Mouse (Mus musculus) monocyte, adult 5-6 weeks (primary cell): ENCODE data around the gene Slc28a2. TPM values are rescaled to one million over a fixed set of nuclear protein-coding genes. Genes with fewer than 3 reads are reported as not detected.
"Not testable (repeated sequence)": the region's sequence is repeated elsewhere in the genome, so short reads cannot be mapped to it uniquely, and the experiment has no call there.

Experiments used
- ATAC-seq: fragments of 153-309, 156-312 bp; replicated peaks from 2 replicates; pipeline ENCODE4 v1.8.0; 2017; ENCODE audit warnings: mild to moderate bottlenecking; ENCODE audit not compliant: low TSS enrichment, insufficient number of reproducible peaks, severe bottlenecking, poor library complexity, low FRiP score
- total RNA-seq: library from RNA; stranded (forward); fragments of 200-1000, 200-491, 200-594 nt; gene quantifications from 3 replicates; pipeline ENCODE4 v1.2.3, GENCODE M21; 2017

The Slc28a2 gene
- 49.1 to 75.5 TPM (median 56.6 TPM) in 3 replicates for total RNA-seq

DNA sequence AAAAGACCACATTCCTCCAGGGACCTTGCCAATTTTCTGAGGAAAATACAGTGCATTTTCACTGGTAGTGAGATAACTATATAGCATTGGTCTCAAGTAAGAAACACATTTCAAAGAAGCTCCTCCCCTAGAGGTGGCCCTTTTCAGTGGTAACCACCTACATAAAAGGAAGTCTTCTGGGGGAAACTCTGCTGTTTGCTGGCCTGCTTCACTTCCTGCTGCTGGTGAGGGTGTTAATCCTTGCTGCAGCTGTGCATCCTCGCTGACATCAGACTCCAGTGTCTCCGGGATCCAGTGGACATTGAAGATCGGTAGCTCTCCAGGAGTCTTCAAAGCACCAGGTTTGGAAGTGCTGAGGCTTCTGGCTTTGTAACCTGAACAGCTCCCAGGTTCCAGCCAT is at the start of gene Slc28a2:
Gene Slc28a2, plus strand, starts transcription at position 278 of the 400 bp plus-strand sequence.
- ATAC-seq: peak; percentile 75

DNA sequence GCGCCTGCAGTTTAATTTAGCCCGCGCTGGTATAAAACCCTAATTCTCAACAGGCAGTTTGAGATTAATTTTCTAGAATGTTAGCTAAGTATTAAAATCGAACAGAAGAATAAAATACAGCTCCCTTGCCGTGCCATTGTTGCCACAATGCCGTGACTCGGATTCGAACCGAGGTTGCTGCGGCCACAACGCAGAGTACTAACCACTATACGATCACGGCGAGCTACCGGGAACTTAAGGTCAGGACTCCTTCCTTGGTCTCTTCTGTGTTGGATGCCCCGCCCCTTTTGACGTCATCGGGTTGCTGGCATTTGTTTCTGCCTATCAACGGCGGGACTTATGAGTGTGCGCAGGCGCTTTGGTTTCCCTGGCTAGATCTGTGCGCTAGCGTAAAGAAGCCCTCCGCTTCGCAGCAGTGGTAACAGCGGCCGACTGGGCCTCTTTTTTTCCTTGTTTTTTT is 49.0 kb upstream of the Slc28a2 start:
- ATAC-seq: peak; percentile 75

DNA sequence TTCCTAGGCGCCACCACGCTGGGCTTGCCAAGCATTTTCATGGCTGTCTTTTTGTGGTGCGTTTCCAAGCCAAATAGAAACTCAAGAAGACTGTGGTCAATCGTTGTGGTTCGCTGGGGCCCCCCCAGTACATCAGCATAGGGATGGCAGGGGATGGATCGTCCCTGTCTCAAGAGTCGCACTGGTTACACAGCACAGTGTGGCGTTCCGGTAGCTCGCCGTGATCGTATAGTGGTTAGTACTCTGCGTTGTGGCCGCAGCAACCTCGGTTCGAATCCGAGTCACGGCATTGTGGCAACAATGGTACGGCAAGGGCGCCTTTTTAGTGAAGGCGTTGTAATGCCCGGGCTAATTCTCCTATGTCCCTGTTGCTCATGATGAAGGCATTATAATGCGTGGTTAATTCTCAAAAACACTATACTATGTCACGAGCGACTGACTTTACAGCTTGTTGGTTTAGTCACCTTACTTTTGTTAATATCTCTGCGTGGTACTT is 48.5 kb upstream of the Slc28a2 start:
- peak; percentile 32 for ATAC-seq

DNA sequence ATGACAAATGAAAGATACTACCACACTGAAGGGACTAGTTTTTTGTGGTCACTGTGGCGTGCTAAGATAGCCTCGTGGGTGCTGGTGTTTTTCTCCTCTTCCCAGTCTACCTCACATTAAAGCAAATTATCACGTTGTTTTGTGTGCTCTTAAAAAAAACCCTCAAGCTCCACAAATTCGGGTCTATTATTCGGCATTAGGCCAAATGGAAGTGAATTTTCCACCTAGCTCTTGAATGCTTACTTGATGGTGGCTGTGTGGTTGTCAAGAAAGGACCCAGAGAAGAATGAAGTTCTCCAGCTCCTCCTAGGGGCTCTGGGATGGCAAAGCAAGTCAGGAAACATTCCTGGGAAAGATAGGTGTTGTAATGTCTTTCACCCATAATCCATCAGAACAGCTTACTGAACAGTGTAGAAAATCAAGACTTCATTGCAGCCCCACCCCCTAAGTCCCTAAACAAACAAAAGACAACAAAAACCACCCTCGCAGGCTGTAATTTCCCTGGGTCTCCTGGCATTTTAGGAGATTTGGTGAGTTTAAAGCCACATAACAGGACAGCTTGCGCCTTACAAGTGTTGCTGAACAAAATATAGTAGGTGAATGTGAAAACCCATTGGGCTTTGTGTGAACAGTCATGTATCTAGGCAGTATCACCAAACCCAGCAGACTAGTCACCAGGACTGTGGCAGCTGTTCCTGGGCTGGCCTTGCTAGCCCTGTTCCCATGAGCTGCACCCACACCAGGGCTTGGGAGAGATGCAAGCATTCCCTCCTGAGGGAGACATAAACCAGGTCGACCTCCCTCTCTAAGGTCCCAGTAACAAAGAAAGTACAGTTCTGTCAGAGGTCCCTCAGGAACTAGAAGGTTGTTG is 47.6 kb upstream of the Slc28a2 start:
- no peak for ATAC-seq

DNA sequence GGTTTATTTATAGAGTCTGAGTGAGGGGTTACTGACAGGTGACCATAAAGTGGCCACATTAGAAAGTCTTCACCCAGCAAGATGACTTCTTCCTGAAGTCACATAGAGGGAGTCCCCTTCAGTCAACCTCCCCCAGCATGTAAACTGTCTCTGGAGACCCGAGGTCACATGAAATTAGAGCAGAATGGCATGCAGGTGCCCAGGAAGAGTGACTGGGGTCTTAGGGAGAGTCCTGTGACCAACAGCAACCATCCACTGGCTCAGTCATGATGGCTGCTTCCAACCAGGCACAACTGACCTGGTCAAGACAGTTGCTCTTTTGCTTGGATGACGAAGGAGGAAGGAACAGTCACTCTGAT is 47.0 kb upstream of the Slc28a2 start:
- no peak for ATAC-seq

DNA sequence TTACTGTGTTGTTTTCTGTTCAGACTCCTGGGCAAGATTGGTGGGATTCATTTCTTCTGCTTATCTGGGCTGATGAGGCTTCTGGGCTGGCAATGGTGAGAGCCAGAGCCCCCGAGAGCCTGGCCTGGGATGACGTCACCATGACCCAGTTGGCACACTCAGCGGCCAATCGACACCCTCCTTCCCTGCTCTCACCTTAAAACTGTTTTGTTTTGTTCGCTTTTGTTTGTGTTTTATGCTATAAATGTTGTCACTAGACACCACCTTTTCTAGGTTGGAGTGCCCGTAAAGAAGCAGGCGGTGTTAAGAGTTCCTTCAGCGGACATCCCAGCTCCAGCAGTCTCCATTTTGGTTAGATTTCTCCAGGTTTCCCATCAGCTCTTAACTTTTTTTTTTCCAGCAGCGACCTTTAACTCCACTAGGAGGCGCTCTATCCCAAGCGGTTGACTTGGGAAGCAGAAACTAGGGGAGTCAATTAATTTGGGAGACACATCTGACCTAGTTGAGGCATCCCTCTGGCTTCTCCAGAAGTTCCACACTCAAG is 45.4 kb upstream of the Slc28a2 start:
- ATAC-seq: no peak

DNA sequence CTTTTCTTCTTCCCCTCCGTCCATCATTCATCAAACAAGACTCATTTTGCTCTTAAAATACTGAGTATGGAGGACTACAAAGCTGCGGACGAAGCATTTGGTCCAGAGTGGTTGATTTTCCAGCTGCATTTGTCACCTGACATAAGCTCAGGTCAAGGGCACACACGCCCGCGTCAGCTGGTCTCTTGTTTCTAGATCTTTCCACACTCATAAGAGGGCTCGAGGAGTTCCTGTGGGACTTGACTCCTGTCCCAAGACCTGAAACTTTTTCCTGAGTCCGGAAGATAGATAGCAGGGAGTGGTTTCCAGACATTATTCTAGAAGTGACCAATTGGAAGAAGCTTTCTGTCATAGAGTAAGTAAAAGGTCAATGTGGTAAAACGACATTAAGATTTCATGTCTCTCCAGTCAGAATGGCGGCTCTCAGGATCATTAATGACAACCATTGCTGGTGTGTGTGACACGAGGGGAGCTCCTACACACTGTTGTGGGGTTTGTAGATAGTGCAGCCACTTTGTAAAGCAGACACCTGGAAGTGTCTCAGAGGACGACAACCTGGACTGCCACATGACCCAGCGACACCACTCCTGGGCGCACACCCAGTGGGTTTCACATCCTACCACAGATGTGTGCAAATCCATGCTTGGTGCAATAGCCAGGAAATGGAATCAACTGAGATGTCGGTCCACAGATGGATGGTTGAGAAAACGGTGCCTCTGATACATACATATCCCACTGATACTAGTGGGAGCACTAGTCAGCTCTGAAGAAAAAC is 44.8 kb upstream of the Slc28a2 start:
- ATAC-seq: no peak

DNA sequence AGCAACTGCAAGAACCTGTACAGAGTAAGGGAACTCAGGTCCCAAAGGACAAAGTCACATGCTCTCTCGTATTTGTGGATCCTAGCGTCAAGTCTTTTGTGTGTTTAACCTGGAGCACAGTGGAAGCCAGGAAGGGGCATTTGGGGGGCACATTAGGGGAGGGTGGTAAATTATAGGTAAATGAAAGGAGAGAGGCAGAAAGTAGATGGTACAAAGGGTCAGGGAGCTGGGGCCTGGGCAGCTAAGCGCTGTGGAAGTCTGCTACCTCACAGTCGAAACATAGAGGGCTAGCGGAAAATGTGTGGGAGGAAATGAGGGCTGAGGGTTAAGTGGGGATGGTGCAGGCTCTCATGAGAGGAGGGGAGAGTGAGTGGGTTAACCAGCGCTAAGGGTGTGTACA is 44.2 kb upstream of the Slc28a2 start:
- no peak for ATAC-seq

DNA sequence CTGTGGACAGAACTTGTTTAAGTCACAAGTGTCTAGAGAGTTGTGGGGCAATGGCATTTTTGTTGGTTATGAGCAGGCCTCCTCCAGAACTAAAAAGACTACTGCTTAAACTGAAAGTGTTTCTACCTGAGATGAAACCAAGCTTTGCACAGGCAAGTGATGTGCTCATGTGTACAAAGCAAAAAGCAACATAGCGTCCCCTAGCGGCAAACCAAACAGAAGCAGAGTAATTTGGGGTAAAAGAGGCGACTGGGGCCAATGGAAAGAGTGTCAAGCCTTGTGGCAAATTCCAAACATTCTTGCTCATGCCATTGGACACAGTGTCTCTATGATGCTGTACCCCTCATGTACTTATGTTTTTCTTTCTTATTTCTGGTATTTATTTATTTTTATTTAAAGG is 41.2 kb upstream of the Slc28a2 start:
- no peak for ATAC-seq

DNA sequence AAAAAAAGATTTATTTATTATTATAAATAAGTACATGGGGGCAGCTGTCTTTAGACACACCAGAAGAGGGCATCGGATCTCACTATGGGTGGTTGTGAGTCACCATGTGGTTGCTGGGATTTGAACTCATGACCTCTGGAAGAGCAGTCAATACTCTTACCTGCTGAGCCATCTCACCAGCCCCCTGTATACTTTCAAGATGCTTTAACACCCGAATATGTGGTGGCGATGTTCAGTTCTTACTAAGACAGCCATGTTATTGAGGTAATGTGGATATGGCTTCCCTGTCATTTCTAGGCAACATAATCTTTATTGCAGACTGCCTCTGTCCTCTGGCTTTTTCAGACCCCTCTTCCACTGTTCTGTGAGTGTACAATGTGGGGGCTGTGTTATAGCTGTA is 39.1 kb upstream of the Slc28a2 start:
- ATAC-seq: not testable (repeated sequence)

DNA sequence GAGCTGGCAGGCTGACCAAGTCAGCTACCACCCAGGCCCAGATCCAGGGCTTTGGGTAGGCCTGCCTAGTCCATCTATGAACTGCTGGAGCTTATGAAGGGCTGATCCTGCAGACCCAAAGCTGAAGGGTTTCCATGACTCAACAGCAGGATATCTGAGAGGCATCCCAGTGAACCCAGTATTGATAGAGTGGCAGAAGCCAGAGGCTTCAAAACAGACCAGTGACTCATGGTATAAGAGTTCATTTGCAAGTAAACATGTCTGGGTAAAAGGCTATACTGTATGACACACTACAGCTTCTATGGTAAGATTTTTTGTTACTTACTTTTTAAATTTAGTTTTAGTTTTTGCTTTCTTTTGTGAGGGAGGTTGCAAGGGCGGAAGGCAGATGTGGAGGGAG is 30.1 kb upstream of the Slc28a2 start:
- ATAC-seq: no peak

DNA sequence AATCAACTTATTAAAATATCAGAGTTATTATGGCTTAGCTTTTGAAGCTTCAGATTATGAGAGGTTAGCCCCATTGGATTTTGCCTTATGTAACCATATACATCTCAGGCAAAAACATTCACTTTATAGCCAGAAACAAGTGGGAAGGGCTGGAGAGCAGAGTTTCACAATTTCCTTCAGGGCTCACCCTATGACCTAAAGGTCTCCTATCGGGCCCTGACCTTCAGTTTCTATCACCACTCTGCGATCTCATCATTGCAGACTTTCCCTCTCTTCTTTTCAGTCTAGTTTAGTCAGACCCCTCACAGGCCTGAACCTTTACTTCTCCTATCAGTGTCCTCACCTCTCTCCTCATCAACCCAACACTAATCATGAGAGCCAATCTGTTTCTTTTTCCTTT is 18.7 kb upstream of the Slc28a2 start:
- ATAC-seq: 0 out of 2 replicates have a peak, but pooled peaks have one; percentile 31

DNA sequence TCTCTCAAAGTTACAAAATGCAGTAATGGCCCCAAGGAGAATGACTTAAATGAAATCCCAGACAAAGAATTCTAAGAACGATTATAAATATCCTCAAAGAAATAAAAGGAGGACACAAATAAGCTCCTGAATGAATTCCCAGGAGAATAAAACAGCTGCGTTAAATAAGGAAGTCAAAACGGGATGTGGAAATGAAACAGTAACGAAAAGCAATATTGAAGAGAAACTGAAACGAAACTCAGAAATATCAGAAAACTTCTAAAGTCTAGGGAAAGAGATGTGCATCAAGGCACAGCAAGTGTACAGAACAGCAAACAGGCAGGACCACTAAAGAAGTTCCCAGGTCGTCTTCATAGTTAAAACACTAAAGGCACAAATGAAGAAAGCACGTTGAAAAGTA is 17.3 kb upstream of the Slc28a2 start:
- ATAC-seq: no peak

DNA sequence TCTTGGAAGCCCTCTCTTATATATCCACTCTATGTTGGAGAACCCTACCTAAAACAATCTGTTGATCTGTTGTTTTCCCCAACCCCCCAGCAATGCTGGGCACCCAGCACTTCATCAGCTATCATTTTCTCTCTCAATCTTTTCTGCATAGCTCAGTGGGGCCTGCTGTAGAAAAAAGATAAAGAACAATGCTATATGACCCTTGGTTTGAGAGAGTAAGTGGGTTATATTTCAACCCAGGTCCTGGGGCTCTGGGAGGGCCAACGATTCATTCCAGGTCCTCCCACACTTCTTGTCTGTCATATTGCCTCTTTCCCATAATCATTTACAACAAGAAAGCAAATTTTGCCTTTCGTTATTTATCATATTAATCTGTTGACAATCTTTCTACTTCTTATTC is 368 bp downstream of the Slc28a2 start:
- not testable (repeated sequence) for ATAC-seq

DNA sequence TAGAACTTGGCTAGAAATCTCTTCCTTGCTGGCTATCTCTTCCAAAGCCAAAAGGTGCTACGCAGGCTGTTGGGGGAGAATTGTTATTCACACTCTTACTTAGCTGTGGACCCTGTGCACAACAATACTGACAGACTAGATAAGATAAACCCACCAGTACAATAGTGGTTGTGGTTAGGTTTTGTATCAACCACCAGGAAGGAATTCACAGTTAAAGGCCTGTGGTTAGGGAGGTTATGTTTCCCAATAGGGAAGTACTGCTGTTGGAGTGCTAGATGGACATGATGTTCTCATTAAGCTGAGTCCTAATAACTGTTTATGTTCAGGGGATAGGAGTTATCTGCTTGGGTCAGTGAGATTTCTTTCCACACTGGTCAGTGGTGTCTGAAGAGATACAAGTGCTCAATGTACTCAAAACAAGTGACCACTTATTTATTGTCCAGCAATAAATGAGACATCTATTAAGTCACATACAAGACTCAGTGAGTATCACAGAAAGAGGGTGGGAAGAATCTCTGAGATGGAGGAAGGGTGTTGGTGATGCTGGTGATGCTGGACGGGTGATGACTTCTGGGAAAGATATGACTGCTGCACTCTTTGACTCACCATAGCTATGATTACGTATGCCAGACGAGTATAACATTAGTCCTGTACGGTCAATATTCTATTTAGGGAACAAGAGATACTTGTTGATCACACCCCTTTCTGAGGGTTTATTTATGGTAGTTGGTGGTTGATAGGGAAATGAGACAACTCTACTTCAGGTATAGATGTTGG is 12.6 kb downstream of the Slc28a2 start:
- ATAC-seq: 0 out of 2 replicates have a peak, but pooled peaks have one; percentile 22

DNA sequence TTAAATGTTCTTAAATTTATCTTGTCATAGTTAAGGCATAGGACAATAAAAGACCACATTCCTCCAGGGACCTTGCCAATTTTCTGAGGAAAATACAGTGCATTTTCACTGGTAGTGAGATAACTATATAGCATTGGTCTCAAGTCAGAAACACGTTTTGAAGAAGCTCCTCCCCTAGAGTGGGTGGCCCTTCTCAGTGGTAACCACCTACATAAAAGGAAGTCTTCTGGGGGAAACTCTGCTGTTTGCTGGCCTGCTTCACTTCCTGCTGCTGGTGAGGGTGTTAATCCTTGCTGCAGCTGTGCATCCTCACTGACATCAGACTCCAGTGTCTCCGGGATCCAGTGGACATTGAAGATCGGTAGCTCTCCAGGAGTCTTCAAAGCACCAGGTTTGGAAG is 14.2 kb downstream of the Slc28a2 start:
- peak; percentile 85 for ATAC-seq

DNA sequence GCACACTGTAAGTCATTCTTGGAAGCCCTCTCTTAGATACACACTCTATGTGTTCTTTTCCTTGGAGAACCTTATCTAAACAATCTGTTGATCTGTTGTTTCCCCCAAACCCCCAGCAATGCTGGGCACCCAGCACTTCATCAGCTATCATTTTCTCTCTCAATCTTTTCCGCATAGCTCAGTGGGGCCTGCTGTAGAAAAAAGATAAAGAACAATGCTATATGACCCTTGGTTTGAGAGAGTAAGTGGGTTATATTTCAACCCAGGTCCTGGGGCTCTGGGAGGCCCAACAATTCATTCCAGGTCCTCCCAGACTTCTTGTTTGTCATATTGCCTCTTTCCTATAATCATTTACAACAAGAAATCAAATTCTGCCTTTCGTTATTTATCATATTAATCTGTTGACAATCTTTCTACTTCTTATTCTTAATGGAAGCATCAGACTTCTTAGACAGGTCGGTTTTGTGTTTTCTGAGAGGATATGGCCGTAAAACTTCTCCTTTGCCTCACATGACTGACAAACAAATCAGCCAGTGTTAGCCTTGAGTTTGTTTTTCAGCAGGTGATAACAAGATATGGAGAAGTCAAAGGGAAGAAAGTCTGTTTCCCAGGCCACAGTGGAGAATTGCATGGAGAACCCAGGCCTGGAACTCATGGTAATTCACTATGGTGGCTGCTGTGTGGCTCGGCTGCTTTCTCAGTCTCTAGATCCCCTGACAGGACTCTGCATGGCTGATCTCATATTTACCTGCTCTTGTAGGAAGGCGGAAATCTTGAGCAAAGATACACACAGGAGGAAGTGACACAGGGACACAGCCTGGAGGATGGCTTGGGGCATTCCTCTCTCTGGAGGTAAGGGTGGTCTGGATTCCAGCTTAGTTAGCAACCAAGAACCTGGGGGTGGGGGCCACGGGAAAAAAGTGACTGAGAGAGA is 15.0 kb downstream of the Slc28a2 start:
- no peak for ATAC-seq

DNA sequence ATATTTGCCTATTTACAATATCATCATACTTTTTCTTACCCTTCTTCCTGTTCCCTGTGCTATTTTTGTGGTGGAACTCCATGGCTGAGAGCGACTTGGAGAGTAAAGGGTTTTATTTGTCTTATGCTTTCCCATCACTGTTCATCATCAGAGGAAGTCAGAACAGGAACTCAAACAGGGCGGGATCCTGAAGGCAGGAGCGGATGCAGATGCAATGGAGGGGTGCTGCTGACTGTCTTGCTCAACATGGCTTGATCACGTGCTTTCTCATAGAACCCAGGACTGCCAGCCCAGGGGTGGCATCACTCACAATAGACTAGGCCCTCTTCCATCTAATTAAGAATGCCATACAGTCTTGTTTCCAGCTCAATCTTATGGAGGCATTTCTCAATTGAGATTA is 24.1 kb downstream of the Slc28a2 start:
- no peak for ATAC-seq
